Mouse (Mus musculus) adrenal gland, adult 18-20 months (tissue): Measurements from ENCODE around the gene Klrb1c. TPM values are rescaled to one million over a fixed set of nuclear protein-coding genes. Genes with fewer than 3 reads are reported as not detected.
A peak's percentile ranks its signal among the peaks of the same experiment; 100 is the strongest.
"Not testable (repeated sequence)": the region's sequence is repeated elsewhere in the genome, so short reads cannot be mapped to it uniquely, and the experiment has no call there.

Experiments
- DNase-seq, 2 experiments: peaks; one replicate each; pipeline ENCODE4 v3.0.0; 2021 to 2022; ENCODE audit warnings: low spot score in 2 of 2
- total RNA-seq, 2 experiments: library from RNA; stranded (reverse); gene quantifications; 1 replicate in 1 of 2; 2 replicates in 1 of 2; pipeline ENCODE4 v1.2.3; 2021

The Klrb1c gene
- total RNA-seq, 2 experiments from 2014 or later: 0.60 to 0.67 TPM

GRCm38 (mm10) chr6:128797936-128798771 is 9.1 kb upstream of the Klrb1c start:
- DNase-seq: peak in 1 of 2 experiments; percentile 10

- DNase-seq: no peak
These were observed 8.3 kb upstream of the Klrb1c start for GRCm38 (mm10) chr6:128797185-128797905.

DNA sequence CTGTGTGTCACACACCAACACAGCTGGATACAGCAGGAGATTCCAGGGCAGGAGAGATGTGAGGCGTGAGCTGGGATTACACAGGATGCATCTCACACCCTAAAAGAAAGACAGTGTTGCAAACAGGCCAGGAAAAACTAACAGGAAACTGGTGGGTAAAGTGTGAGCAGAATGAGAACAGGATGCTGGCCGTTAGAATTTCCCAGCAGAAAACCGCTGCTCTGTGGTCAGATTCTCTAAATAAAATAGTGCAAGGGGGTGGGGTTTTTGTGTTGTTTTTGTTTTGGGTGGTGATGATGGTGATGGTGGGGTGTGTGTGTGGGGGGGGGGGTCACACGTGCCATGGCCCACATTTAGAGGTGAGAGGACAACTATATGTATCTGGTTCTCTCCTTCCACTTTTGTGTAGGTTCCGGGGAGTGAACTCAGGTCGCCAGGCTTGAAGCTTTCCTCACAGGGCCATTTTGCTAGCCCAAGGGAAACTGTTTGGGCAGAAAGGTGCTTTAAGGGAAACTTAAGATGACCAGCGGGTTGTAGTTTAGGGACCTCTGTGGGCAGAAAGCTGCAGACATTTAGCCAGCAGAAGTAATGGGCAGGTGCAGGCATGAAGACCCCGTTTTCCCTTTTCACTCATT is 7.4 kb upstream of the Klrb1c start:
- DNase-seq: no peak

DNA sequence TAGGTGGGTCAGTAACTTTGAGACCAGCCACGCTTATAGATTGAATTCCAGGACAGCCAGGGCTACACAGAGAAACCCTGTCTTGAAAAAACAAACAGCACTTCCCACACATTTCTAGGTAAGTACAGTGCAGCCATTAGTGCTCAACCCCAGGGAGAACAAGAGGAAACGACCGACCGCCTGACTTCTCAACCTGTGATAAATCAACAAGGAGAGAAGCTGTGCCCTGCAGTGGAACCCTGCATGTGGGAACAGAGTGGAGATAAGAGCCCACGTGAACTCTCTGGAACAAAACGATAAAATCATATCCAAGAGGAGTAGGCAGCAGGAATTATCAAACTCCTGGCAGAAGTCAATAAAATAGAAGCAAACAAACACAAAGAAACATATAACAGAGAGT is 4.7 kb upstream of the Klrb1c start:
- no peak for DNase-seq

- DNase-seq: not testable (repeated sequence)
These were observed 1.5 kb upstream of the Klrb1c start for GRCm38 (mm10) chr6:128790491-128790994.

DNA sequence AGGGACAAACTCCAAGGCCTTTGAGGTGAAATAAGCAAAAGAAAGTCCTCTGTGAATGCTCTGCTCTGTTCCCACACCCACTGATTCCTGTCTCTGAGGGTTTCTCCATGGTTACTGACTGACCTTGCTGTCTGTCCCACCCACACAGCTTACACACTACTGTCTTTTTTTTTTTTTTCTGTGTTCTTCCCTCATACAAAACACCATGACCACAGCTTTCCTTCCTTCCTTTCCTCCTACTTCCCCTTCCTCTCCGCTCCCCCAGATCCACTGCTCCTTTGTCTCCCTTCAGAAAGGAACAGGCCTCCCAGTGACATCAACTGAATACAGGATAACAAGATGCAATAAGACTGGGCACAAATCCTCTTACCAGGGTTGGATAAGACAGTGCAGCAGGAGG is 498 bp downstream of the Klrb1c start:
- no peak for DNase-seq

DNA sequence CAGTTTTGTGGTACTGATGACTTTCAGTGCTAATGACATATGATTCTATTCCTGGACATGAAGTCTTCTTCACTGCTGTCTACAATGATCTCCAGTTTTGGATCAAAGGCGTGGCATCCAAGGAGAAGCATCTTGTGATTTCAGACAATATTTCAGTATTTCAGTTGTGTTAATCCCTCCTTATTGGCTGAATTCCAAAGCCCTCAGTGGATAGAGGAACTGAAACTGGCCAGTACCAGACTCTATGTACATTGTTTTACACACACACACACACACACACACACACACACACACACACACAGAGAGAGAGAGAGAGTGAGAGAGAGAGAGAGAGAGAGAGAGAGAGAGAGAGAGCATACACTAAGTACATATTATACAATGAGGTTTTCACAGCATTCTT is 2.6 kb downstream of the Klrb1c start:
- not testable (repeated sequence) for DNase-seq

- DNase-seq: no peak
These were observed 19.3 kb downstream of the Klrb1c start for GRCm38 (mm10) chr6:128769481-128770253.

GRCm38 (mm10) chr6:128768047-128768446 is 21.0 kb downstream of the Klrb1c start:
- no peak for DNase-seq

DNA sequence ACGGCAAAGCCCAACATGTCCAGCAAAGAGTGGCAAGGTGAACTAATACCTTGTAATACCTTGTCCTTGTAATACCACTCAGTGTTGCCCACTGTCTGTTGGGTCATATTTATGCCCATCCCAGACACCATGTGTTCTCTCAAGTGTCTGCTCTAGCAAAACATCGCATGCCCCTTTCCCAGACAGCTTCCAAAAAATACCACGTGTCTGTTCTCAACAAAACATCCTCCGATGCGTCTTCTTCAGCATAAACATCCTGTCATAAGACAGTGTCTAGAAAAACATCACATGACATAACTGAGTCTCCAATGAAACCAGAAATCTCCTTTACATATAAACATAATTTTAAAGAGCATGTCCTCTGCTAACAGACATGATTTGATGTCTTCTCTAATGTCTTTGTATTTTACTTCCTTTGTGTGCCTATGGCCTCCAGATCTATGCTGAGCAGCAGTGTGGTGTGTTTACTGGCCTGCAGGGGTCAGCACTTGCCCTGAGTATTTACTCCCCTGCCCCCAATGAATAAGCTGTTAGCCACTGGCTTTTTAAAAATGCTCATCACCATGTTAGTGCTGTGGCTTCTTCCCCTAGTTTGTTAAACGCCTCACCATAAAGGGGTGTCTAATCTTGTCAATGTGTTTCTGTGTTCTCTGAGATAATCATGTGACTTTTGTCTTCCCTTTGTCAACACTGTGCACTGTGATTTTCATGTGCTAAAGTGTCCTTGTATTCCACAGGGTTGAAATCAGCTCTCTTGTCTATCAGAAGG is 22.3 kb downstream of the Klrb1c start:
- DNase-seq: peak; percentile 6 to 34

DNA sequence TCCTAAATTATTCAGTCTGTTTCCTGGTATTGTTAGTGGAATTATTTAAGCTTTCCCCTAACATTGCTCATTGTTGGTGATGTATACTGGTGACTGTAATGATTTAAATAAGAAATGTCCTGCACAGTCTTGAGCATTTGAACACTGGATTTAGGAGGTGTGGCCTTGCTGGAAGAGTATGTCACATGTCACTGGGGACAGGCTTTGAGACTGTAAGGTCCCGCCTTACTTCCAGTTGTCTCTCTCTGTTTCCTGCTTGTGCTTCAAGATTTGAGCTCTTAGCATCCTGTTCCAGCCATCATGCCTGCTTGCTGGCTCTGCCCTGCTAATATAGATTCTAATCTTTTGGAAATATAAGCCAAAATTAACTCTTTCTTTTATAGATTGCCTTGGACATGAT is 23.8 kb downstream of the Klrb1c start:
- DNase-seq: no peak

- DNase-seq: no peak
These were observed 24.4 kb downstream of the Klrb1c start for GRCm38 (mm10) chr6:128764598-128764997.

DNA sequence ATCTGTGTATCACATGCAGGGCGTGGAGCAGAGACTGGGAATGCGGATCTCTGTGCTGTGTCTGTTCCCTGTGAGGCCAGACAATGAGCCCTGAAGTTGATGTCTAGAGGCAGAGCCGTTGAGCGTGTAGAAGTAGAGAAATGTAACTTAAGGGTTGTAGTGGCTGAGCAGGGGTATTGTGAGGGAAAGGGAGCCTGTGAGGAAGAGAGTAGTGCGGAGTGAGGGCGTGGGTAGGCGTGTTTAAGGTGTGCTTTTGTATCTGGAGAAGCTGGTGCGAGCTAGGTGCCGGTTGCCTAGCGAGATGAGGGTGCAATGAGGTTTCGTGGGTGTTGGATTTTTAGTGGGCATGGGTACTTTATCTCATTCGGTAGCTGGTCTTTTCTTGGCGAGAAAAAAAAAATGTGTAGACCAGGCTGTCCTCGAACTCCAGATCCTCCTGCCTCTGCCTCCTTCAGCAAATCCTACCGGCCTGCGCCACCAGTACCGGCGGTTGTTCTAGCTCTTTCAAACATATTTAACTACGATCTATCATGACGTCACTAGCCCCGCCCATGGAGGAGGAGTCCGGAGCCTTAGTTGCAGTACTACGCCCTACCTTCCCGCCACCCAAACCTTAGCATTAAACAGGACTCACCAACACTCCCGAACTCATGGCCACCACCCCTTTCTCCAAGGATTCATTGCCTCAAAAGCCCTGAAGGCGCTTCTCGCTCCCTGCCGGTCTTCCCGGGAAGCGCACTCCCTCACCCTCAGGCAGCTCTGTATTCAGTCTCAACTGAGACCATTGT is 25.1 kb downstream of the Klrb1c start:
- peak; percentile 81 to 93 for DNase-seq

DNA sequence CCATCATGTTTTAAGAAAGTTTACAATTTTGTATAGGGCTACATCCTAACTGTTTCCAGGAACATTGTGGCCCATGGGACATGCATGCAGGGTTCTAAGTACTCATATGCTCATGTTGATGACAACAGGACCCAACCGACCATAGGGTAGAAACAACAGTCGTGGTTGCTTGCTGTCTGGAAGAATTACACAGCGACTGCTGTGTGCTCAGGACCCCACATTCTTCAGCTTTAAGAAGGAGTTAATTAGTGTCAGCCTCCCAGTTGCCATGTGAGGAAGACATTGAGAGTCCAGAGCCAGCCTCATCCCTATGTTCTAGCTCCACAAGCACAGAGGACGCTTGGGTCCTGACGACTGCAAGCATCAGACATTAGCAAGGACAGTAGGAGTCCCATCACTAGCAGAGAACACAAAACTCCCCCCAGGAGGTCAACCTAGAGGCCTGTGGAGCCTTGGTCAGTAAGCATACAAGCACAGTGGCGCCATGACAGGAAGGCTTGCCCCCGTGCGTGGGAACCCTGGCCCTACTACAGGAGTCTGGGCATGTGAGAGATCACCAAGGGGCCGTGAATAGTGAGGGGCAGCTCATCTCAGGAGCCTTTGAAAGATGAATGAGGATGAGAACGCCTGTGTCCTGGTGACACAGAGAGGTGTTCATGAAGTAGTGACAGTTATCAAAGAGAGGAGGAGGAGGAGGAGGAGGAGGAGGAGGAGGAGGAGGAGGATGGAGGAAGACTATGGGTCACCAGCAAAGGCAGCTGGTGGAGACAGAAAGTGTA is 25.9 kb downstream of the Klrb1c start:
- DNase-seq: not testable (repeated sequence)

DNA sequence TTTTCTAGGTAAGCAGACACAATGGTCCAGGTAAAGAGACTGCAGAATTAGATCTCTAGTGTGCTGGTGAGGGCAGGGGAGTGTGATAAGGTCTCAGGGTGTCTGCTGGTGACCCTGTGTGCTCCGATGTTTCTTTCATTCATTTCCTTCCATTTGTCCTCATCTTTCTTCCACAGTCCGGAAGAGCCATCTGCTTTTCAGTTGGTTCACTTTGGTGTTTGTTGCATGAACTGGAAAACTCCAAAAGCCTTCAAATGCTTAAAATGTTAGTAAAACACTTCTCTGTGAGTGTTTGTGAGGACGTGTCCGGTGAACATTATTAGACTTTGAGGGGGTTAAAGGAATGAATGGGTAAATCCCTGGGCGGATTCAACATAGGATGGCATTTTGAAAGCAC is 27.9 kb downstream of the Klrb1c start:
- DNase-seq: no peak

DNA sequence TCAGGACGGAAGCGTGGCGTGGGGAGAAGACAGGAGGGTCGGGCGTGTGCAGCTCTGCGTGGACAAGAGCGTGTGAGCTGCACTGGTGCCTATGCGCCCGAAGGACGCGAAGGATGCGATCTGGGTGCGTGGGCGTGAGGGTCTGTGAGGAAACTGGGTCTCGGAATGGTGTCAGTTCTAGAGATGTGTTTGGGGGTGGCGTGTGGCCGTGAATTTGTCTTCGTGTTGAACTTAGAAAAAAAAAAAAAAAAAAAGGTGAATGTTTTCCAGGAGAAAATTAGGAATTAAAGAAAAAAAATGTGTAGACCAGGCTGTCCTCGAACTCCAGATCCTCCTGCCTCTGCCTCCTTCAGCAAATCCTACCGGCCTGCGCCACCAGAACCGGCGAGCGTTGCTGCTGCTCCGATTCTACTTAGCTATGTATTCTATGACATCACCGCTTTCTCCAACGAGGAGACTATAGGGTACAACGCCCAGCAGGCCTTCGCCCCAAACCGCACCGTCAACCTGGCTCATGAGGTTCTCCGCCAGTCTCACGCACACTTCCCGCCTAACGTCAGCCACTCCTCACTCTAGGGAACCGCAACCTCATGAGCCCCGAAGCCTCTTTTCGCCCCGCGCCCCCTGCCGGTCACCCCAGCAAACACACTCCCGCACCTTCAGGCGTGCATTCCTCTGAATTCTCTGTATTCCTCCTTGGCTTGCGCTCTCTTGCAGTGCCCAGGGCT is 28.4 kb downstream of the Klrb1c start:
- DNase-seq: peak; percentile 85 to 92

DNA sequence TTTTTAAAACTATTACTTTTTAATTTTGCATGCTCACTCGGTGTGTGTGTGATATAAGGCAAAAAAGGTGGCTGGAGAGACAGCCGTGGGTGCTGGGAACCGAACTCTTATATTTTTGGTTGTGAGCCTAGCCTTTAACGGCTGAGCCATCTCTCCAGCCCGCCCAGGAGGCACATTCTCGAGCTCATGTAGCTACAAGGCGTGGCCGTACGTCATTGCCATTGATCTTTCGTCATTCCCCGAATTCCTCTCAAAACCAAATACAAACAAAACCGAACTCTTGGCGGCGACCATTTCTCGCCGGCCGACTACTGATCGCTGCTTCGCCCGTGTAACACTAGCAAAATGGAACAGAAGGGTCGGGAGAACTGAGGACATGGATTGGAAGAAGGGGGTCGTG is 29.0 kb downstream of the Klrb1c start:
- DNase-seq: peak; percentile 96 to 99
